ENCODE assay signal across 15 mouse cellular contexts in genomic region chr11:7758862-7759467, GRCm38 (mm10).
A peak's percentile ranks its signal among the peaks of the same experiment; 100 is the strongest.
DNase-seq lines count a peak whose midpoint lies in the region; ATAC-seq lines count a peak whose summit lies in the region.
"Had no signal": no experiment of that assay in that cellular context is flagged by ENCODE, and none has a peak within 500 bp of the region (broad histone marks: within the 10 kb centered on the region; RNA-seq: fewer than 3 reads in every experiment).

No protein-coding gene starts in this region.

- peak; percentile 4 for DNase-seq in adrenal gland, postnatal 10 days
- DNase-seq in adrenal gland, postnatal 36 days, result no peak
- DNase-seq in kidney, postnatal 36 days, result peak; percentile 3 to 11
- DNase-seq in kidney, postnatal 4 days, result no peak
- DNase-seq in right cerebral cortex, postnatal 4 days, result no peak
- DNase-seq: cerebellum, postnatal 14 days; forebrain, postnatal 0 days; gastrocnemius, postnatal 36 days; heart, postnatal 14 days; layer of hippocampus, postnatal 36 days; retina, postnatal 1 day; thymus, adult 2 months had no signal

- peak; percentile 94 for ATAC-seq in common myeloid progenitor, adult 5-6 weeks (replicated peaks; ENCODE audit: low read depth, poor library complexity, severe bottlenecking)
- peak; percentile 96 for ATAC-seq in megakaryocyte progenitor cell, adult 5-6 weeks (replicated peaks; ENCODE audit: poor library complexity)
- no peak for ATAC-seq in inflammation-experienced regulatory T-cells, adult 6 months
- ATAC-seq: forebrain, postnatal 0 days had no signal

Comparison
In these comparisons a context has a peak if more than half of its experiments do, and no peak if none do; other contexts are left out.
1. DNase-seq: peak in adrenal gland, postnatal 10 days (single experiment) and kidney, postnatal 36 days (2 of 2); none in adrenal gland, postnatal 36 days (0 of 2), kidney, postnatal 4 days (0 of 2) and right cerebral cortex, postnatal 4 days (single experiment).